12 mouse cellular contexts compared by ENCODE assay signal in genomic region chr11:86954616-86955270, GRCm38 (mm10). TPM values are rescaled to one million over a fixed set of nuclear protein-coding genes. Genes with fewer than 3 reads are reported as not detected.
DNase-seq lines count a peak whose midpoint lies in the region; ATAC-seq and TF ChIP-seq lines count a peak whose summit lies in the region.
"Had no signal": no experiment of that assay in that cellular context is flagged by ENCODE, and none has a peak within 500 bp of the region (broad histone marks: within the 10 kb centered on the region; RNA-seq: fewer than 3 reads in every experiment).

No protein-coding gene starts in this region.

- no peaks in the 10 kb centered on the region for H3K27me3 ChIP-seq in kidney, adult 2 months (replicated peaks; ENCODE audit: control insufficient read depth, insufficient read depth, low read length)
- H3K27me3 ChIP-seq in intestine, embryonic 15.5 days (replicated peaks): no peaks in the 10 kb centered on the region
- H3K27me3 ChIP-seq in midbrain, embryonic 10.5 days (ENCODE audit: low read depth, poor library complexity, severe bottlenecking): no peaks in the 10 kb centered on the region

- peaks cover 34% of the 10 kb centered on the region for H3K4me1 ChIP-seq in kidney, adult 2 months (ENCODE audit: control insufficient read depth, insufficient read depth, low read length)
- H3K4me1 ChIP-seq in intestine, embryonic 15.5 days (replicated peaks): peaks cover 62% of the 10 kb centered on the region
- H3K4me1 ChIP-seq in midbrain, embryonic 10.5 days: peaks cover 37% of the 10 kb centered on the region

- peak; percentile 65 for DNase-seq in kidney, adult 2 months
- DNase-seq in kidney, adult 8-10 months: no peak
- peak; percentile 64 for DNase-seq in heart, adult 8-10 months (ENCODE audit: low spot score)
- peak; percentile 40 to 46 for DNase-seq in lung, postnatal 4 days
- no peak for DNase-seq in embryo, embryonic 11 days
- no peak for DNase-seq in midbrain, embryonic 10.5 days (ENCODE audit: low spot score)
- DNase-seq: cerebellum, postnatal 14 days had no signal

- no peak for TF ChIP-seq POLR2A in kidney, adult 2 months (IDR thresholded peaks at IDR 0.05; ENCODE audit: low read depth, low read length)

- no peak overlapping the region for H3K4me3 ChIP-seq in kidney, adult 2 months (ENCODE audit: insufficient read depth, low read depth, low read length)
- H3K4me3 ChIP-seq in intestine, embryonic 15.5 days (replicated peaks): no peak overlapping the region
- no peak overlapping the region for H3K4me3 ChIP-seq in midbrain, embryonic 10.5 days

- 38% methylated on average over 15 of the region's 15 CpGs for WGBS in kidney, adult 2 months
- WGBS in intestine, embryonic 15.5 days: 44% methylated on average over 15 of the region's 15 CpGs
- 88% methylated on average over 15 of the region's 15 CpGs for WGBS in midbrain, embryonic 10.5 days

- 0 out of 2 replicates have a peak overlapping the region, but pooled peaks have one; percentile 12 for H3K4me2 ChIP-seq in intestine, embryonic 15.5 days (replicated peaks)
- H3K4me2 ChIP-seq: hindbrain, embryonic 14.5 days had no signal

- no peak for ATAC-seq in intestine, embryonic 15.5 days
- no peak for ATAC-seq in erythroblast, adult 5-6 weeks (replicated peaks; ENCODE audit: low FRiP score, poor library complexity, severe bottlenecking)
- ATAC-seq: activated CD4-positive, CD25-positive, alpha-beta regulatory T cell, adult 4 months; midbrain, embryonic 16.5 days had no signal

- H3K9ac ChIP-seq in intestine, embryonic 15.5 days: no peak overlapping the region
- H3K9ac ChIP-seq: hindbrain, embryonic 14.5 days had no signal

- H3K36me3 ChIP-seq in kidney, adult 2 months (ENCODE audit: control insufficient read depth, insufficient read depth, low read length): no peaks in the 10 kb centered on the region
- H3K36me3 ChIP-seq in intestine, embryonic 15.5 days: no peaks in the 10 kb centered on the region
- H3K36me3 ChIP-seq in midbrain, embryonic 10.5 days: no peaks in the 10 kb centered on the region

- H3K27ac ChIP-seq in kidney, adult 2 months (ENCODE audit: insufficient read depth, low read depth, low read length): peak overlapping the region; percentile 10
- peak overlapping the region; percentile 66 for H3K27ac ChIP-seq in intestine, embryonic 15.5 days
- no peak overlapping the region for H3K27ac ChIP-seq in midbrain, embryonic 10.5 days (replicated peaks)
- H3K27ac ChIP-seq: hindbrain, embryonic 14.5 days had no signal

- H3K9me3 ChIP-seq in intestine, embryonic 15.5 days: no peaks in the 10 kb centered on the region
- no peaks in the 10 kb centered on the region for H3K9me3 ChIP-seq in midbrain, embryonic 10.5 days (replicated peaks)

- no peak for TF ChIP-seq CTCF in kidney, adult 2 months (conservative IDR thresholded peaks at IDR 0.05; ENCODE audit: insufficient read depth, insufficient read length, low read depth, low read length)

RNA-seq across cellular contexts. Expression of gene Ypel2, which starts 38.8 kb away (rescaled TPM):
- polyA plus RNA-seq in kidney, adult 2 months (2012; rRNA removed): 4.7 TPM in 2 replicates
- total RNA-seq in heart, adult 8-10 months (2022): 10 to 100 TPM in 2 of 4 experiments, 1 to 10 TPM in 2; 8.2 to 15.7 (median 11.9) TPM
- polyA plus RNA-seq in intestine, embryonic 15.5 days (2015; fragmentation: Nextera tagmentation; extraction: Ambion mirVana): 7.5 TPM in 2 replicates
- polyA plus RNA-seq in midbrain, embryonic 10.5 days (2016; fragmentation: Nextera tagmentation; extraction: Ambion mirVana): 3.0 and 4.4 TPM in 2 replicates
- 0.19 and 1.5 TPM in 2 replicates for total RNA-seq in erythroblast, adult 5-6 weeks (2015; ENCODE audit: low replicate concordance)
- 0.56 and 0.68 TPM in 2 replicates for total RNA-seq in erythroblast, adult 5-6 weeks (2017; ENCODE audit: low replicate concordance)

Comparison
In these comparisons a context has a peak if more than half of its experiments do, and no peak if none do; other contexts are left out.
1. DNase-seq: peak in kidney, adult 2 months (single experiment), heart, adult 8-10 months (single experiment) and lung, postnatal 4 days (2 of 2); none in kidney, adult 8-10 months (0 of 2), embryo, embryonic 11 days (single experiment) and midbrain, embryonic 10.5 days (single experiment).